Mouse (Mus musculus): Measurements from ENCODE around the gene Ncaph2. TPM values are rescaled to one million over a fixed set of nuclear protein-coding genes. Genes with fewer than 3 reads are reported as not detected.

The Ncaph2 gene
- polyA plus RNA-seq, 1 experiment from 2014 or later, result 162 TPM

- H3K36me3 ChIP-seq, result no peaks in the 10 kb centered on the region
- ATAC-seq (ENCODE audit: low FRiP score, low read depth), result no peak
- peaks cover 25% of the 10 kb centered on the region for H3K27me3 ChIP-seq
- H3K9ac ChIP-seq, result peak within 1 kb of the TSS; percentile 19; the same call in 1 of the 2 replicates
- 5% methylated on average over 26 of the region's 26 CpGs for WGBS
- H3K9me3 ChIP-seq, result no peaks in the 10 kb centered on the region
- no peak within 1 kb of the TSS for H3K27ac ChIP-seq
- H3K4me3 ChIP-seq, result peak within 1 kb of the TSS; percentile 27
- peaks cover 7% of the 10 kb centered on the region for H3K4me1 ChIP-seq
- peak within 1 kb of the TSS; percentile 58 for H3K4me2 ChIP-seq (replicated peaks)
Measured at GRCm38 (mm10) chr15:89322670-89323522, 32.6 kb upstream of the Ncaph2 start, which contains the start of gene Adm2. Gene Adm2, plus strand, starts transcription at chr15:89322720.

DNA sequence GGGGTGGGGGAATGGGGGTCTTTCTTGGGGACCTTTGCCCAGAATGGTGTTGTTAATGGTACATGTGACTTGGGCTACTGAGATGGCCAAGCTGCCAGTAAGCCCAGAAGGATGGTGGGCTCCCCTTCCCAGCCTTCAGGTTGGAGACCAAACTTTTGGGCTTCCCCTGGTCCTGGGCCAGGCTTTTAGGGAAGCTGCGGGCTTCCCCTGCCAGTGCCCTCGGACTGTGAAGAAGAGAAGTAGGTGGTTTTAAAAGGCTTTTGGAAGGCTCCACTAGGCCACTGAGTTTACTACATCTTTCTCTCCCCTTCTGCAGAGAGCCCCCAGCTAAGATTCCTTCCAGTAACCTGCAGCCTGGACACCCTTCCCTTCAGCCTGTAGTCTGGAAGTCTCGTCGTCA is 31.9 kb upstream of the Ncaph2 start:
- Histone ChIP-seq H3K27me3 (peaks cover 25% of the 10 kb centered on the region), H3K36me3 (no peaks in the 10 kb centered on the region), H3K9ac (no peak overlapping the region), H3K4me2 (replicated peaks) (no peak overlapping the region), H3K27ac (no peak overlapping the region), H3K9me3 (no peaks in the 10 kb centered on the region), H3K4me1 (peaks cover 7% of the 10 kb centered on the region), H3K4me3 (no peak overlapping the region; the same call in 1 of the 2 replicates)
- 80% methylated on average over 4 of the region's 4 CpGs for WGBS
- ATAC-seq (ENCODE audit: low FRiP score, low read depth), result no peak

GRCm38 (mm10) chr15:89326441-89326840 is 29.1 kb upstream of the Ncaph2 start:
- Histone ChIP-seq H3K9me3 (no peaks in the 10 kb centered on the region), H3K4me3 (no peak overlapping the region), H3K4me1 (peaks cover 7% of the 10 kb centered on the region), H3K27me3 (peaks cover 22% of the 10 kb centered on the region), H3K36me3 (no peaks in the 10 kb centered on the region), H3K27ac (no peak overlapping the region), H3K9ac (no peak overlapping the region), H3K4me2 (replicated peaks) (no peak overlapping the region)
- WGBS, result 68% methylated on average over 5 of the region's 5 CpGs
- no peak for ATAC-seq (ENCODE audit: low FRiP score, low read depth)

- no peaks in the 10 kb centered on the region for H3K4me1 ChIP-seq
- H3K4me3 ChIP-seq, result no peak within 1 kb of the TSS
- H3K9me3 ChIP-seq, result no peaks in the 10 kb centered on the region
- 0 out of 2 replicates have a peak within 1 kb of the TSS, but pooled peaks have one; percentile 1 for H3K9ac ChIP-seq
- WGBS, result 87% methylated on average over 7 of the region's 7 CpGs
- H3K27ac ChIP-seq, result no peak within 1 kb of the TSS
- H3K36me3 ChIP-seq, result no peaks in the 10 kb centered on the region
- ATAC-seq (ENCODE audit: low FRiP score, low read depth), result no peak
- H3K27me3 ChIP-seq, result no peaks in the 10 kb centered on the region
- no peak within 1 kb of the TSS for H3K4me2 ChIP-seq (replicated peaks)
Measured at GRCm38 (mm10) chr15:89334271-89334670, 21.2 kb upstream of the Ncaph2 start, which contains the start of gene Miox. Gene Miox, plus strand, starts transcription at chr15:89334398.

DNA sequence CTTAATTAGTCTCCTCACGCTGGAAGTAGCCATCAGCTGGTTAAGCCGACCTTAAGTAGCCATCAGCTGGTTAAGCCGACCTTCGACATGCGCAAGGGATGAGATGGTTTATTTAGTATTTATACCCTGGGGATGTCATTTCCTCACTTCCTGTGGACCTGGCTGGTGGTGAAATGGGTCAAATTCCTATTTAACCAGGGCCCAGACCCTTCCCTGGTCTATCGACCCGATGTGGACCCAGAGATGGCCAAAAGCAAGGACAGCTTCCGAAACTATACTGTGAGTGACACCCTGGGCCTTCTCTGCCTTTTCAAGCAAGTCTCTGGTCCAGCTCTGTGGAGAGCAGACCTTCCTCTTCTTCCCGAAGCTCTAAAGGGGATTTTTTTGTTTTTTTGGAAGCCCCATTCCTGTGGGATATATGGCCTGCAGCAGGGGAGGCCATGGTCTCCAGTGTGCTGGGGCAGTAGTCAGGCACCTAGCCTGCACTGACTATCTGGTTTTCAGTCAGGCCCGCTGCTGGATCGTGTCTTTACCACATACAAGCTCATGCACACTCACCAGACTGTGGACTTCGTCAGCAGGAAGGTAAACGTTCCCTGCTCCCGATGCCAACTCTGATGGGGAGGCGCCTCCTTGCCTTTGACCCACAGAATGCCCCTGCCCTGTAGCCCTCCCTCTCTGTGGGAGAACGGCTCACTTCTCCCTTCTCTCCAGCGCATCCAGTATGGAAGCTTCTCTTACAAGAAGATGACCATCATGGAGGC is 20.6 kb upstream of the Ncaph2 start:
- H3K4me3 ChIP-seq, result no peak overlapping the region
- H3K27me3 ChIP-seq, result no peaks in the 10 kb centered on the region
- no peak for ATAC-seq (ENCODE audit: low FRiP score, low read depth)
- H3K4me2 ChIP-seq (replicated peaks), result no peak overlapping the region
- H3K27ac ChIP-seq, result no peak overlapping the region
- H3K9ac ChIP-seq, result no peak overlapping the region
- 84% methylated on average over 17 of the region's 17 CpGs for WGBS
- H3K9me3 ChIP-seq, result no peaks in the 10 kb centered on the region
- H3K36me3 ChIP-seq, result no peaks in the 10 kb centered on the region
- no peaks in the 10 kb centered on the region for H3K4me1 ChIP-seq

GRCm38 (mm10) chr15:89336422-89336821 is 19.1 kb upstream of the Ncaph2 start:
- H3K36me3 ChIP-seq, result no peaks in the 10 kb centered on the region
- no peak for ATAC-seq (ENCODE audit: low FRiP score, low read depth)
- H3K4me1 ChIP-seq, result no peaks in the 10 kb centered on the region
- H3K4me3 ChIP-seq, result no peak overlapping the region
- H3K9me3 ChIP-seq, result no peaks in the 10 kb centered on the region
- H3K27ac ChIP-seq, result no peak overlapping the region
- no peak overlapping the region for H3K9ac ChIP-seq
- H3K27me3 ChIP-seq, result no peaks in the 10 kb centered on the region
- no peak overlapping the region for H3K4me2 ChIP-seq (replicated peaks)
- WGBS, result 87% methylated on average over 14 of the region's 14 CpGs

DNA sequence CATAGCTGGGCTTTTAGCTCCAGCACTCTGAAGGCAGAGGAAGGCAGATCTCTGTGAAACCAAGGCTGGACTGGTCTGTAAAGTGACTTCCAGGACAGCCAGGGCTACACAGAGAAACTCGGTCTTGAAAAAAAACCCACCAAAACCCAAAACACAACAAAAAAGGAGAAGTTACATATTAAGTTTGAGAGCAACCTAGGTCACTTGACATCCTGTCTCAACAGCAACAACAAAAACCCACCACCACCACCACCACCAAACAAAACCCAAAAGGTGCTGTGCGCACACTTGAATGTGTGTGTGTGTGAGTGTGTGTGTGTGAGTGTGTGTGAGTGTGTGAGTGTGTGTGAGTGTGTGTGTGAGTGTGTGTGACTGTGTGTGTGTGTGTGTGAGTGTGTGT is 15.8 kb upstream of the Ncaph2 start:
- H3K9me3 ChIP-seq, result no peaks in the 10 kb centered on the region
- no peaks in the 10 kb centered on the region for H3K4me1 ChIP-seq
- 86% methylated on average over 2 of the region's 2 CpGs for WGBS
- H3K4me3 ChIP-seq, result no peak overlapping the region
- H3K27ac ChIP-seq, result no peak overlapping the region
- no peak overlapping the region for H3K4me2 ChIP-seq (replicated peaks)
- no peaks in the 10 kb centered on the region for H3K36me3 ChIP-seq
- no peak for ATAC-seq (ENCODE audit: low FRiP score, low read depth)
- no peak overlapping the region for H3K9ac ChIP-seq
- H3K27me3 ChIP-seq, result no peaks in the 10 kb centered on the region

DNA sequence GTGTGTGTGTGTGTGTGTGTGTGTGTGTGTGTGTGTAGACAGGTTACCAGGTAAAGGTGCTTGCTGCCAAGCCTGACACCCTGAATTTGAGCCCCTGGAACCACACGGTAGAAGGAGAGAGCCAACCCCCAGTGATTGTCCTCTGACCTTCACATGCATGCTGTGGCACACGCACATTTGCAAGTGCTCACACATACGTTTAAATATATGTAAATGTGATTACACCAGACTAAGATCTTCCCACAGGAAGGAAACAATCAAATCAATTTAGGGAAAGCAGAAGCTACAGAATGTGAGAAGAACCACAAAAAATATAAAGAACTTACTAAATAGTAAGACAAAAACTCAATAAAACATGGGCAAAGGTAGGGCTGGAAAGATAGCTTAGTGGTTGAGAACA is 15.4 kb upstream of the Ncaph2 start:
- ATAC-seq (ENCODE audit: low FRiP score, low read depth), result no peak
- Histone ChIP-seq H3K4me3 (no peak overlapping the region), H3K36me3 (no peaks in the 10 kb centered on the region), H3K9ac (no peak overlapping the region), H3K27ac (no peak overlapping the region), H3K9me3 (no peaks in the 10 kb centered on the region), H3K27me3 (no peaks in the 10 kb centered on the region), H3K4me2 (replicated peaks) (no peak overlapping the region), H3K4me1 (no peaks in the 10 kb centered on the region)
- WGBS, result 84% methylated on average over 3 of the region's 3 CpGs

DNA sequence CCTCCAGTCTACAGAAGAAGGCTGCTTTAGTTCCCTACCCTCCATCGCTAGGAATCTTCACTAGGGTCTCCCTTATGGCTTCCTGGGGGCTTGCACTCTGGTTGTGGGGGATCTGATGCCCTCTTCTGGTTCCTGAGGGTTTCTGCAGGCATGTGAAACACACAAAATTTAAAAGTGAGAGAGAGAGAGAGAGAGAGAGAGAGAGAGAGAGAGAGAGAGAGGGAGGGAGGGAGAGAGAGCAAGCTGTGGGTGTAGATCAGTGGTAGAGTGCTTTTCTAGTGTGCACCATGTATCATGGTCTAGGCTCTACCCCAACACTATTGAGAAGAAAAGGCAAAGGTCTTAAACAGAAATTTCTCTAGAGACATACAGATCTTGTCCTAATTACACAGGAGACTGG is 13.8 kb upstream of the Ncaph2 start:
- H3K9me3 ChIP-seq, result no peaks in the 10 kb centered on the region
- no peak overlapping the region for H3K4me2 ChIP-seq (replicated peaks)
- H3K9ac ChIP-seq, result no peak overlapping the region
- no peaks in the 10 kb centered on the region for H3K4me1 ChIP-seq
- no peaks in the 10 kb centered on the region for H3K27me3 ChIP-seq
- no peak overlapping the region for H3K27ac ChIP-seq
- no peaks in the 10 kb centered on the region for H3K36me3 ChIP-seq
- H3K4me3 ChIP-seq, result no peak overlapping the region
- no peak for ATAC-seq (ENCODE audit: low FRiP score, low read depth)
- WGBS, result 41% methylated on average over 1 of the region's 1 CpGs

DNA sequence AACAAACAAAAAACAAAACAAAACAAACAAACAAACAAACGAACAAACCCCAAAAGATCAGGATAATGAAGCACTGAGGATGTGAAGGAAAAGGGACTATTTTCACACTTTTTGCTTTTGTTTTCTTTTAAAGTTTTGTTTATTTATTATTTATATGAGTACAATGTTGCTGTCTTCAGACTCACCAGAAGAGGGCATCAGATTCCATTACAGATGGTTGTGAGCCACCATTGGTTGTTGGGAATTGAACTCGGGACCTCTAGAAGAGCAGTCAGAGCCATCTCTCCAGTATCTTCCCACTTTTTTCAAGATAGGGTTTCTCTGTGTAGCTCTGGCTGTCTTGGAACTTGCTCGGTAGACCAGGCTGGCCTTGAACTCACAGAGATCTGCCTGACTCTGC is 12.2 kb upstream of the Ncaph2 start:
- Histone ChIP-seq H3K4me2 (replicated peaks) (no peak overlapping the region), H3K4me3 (no peak overlapping the region), H3K36me3 (no peaks in the 10 kb centered on the region), H3K27me3 (no peaks in the 10 kb centered on the region), H3K4me1 (no peaks in the 10 kb centered on the region), H3K9me3 (no peaks in the 10 kb centered on the region), H3K9ac (no peak overlapping the region), H3K27ac (no peak overlapping the region)
- 82% methylated on average over 3 of the region's 3 CpGs for WGBS
- ATAC-seq (ENCODE audit: low FRiP score, low read depth), result no peak

DNA sequence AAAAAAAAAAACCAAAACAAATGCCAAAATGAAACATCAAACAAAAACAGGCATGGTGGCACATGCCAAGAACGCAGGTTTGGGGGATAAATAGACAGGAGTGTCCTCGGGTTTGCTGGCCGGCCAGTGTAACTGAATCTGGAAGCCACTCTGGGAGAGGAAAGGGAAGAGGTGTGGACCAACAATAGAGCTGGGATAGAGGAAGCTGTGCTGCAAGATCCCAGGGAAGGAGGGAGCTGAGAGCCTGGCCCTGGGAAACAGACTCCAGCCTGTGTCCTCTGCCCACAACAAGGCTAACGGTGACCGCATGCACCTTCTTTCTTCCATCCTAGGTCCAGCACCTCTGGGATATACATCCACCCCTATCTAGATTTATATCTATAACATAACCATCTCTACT is 5.1 kb upstream of the Ncaph2 start:
- Histone ChIP-seq H3K36me3 (peaks cover 44% of the 10 kb centered on the region), H3K4me2 (replicated peaks) (no peak overlapping the region), H3K9ac (no peak overlapping the region), H3K27me3 (no peaks in the 10 kb centered on the region), H3K4me3 (no peak overlapping the region), H3K9me3 (no peaks in the 10 kb centered on the region), H3K27ac (no peak overlapping the region), H3K4me1 (peaks cover 11% of the 10 kb centered on the region)
- no peak for ATAC-seq (ENCODE audit: low FRiP score, low read depth)
- WGBS, result 89% methylated on average over 5 of the region's 5 CpGs

DNA sequence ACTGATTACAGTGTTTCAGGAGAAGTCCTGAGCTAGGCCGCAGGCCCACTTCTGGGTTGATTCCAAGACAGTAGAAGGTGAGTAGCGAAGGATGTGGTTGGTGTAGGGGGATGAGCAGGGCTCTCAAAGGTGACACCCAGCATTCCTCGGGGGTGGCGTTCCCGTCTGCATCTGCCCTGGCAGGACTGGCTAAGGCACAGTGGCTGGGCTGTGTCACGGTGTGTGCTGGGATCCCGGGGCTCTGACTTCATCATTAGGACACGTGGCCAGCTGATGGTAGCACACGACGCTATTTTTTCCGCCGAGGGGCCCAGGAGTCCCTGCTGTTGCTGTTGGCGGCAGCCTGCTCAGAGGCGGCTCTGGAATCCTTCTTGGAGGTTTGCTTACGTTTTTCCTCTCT is 4.2 kb upstream of the Ncaph2 start:
- H3K27ac ChIP-seq, result no peak overlapping the region
- H3K9ac ChIP-seq, result no peak overlapping the region; the same call in 1 of the 2 replicates
- no peak for ATAC-seq (ENCODE audit: low FRiP score, low read depth)
- no peak overlapping the region for H3K4me2 ChIP-seq (replicated peaks)
- no peaks in the 10 kb centered on the region for H3K27me3 ChIP-seq
- H3K4me3 ChIP-seq, result no peak overlapping the region
- no peaks in the 10 kb centered on the region for H3K9me3 ChIP-seq
- peaks cover 44% of the 10 kb centered on the region for H3K36me3 ChIP-seq
- peaks cover 11% of the 10 kb centered on the region for H3K4me1 ChIP-seq
- WGBS, result 93% methylated on average over 15 of the region's 15 CpGs

Measured in limb, embryonic 13.5 days (tissue).